Mouse (Mus musculus) ES-E14 (cell line): Measurements from ENCODE around the gene Myt1l.

Experiments used
- CHD2 ChIP-seq: IDR thresholded peaks from 2 replicates; pipeline ENCODE4 v1.6.1; 2014; ENCODE audit warnings: mild to moderate bottlenecking, low read depth, low read length, inconsistent platforms
- ZNF384 ChIP-seq: IDR thresholded peaks from 2 replicates; pipeline ENCODE4 v1.6.1; 2012; ENCODE audit warnings: low read depth, low read length, inconsistent platforms

DNA sequence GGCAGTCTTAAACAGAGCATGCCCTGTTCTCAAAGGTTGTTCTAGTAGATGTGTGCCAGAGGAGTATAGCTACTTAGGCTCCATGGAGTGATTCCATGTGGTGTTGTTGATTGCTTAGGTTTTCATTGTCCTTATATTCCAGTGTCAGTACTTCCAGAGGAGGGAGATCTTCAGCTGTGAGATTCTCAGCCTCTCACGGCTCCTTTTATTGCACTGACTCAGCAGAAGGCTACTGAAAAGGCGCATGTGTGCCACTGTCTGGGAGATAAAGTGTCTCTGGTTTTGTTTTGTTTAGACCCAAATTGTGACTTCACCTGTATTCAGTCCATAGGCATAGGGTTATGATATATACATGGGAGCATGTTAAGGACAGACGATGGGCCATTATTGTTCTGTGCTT lies 28.2 kb downstream of the Myt1l start:
- no peak for TF ChIP-seq ZNF384
- TF ChIP-seq CHD2: no peak
